Comparison of ENCODE assay signal across 23 mouse cellular contexts in the genomic region with DNA sequence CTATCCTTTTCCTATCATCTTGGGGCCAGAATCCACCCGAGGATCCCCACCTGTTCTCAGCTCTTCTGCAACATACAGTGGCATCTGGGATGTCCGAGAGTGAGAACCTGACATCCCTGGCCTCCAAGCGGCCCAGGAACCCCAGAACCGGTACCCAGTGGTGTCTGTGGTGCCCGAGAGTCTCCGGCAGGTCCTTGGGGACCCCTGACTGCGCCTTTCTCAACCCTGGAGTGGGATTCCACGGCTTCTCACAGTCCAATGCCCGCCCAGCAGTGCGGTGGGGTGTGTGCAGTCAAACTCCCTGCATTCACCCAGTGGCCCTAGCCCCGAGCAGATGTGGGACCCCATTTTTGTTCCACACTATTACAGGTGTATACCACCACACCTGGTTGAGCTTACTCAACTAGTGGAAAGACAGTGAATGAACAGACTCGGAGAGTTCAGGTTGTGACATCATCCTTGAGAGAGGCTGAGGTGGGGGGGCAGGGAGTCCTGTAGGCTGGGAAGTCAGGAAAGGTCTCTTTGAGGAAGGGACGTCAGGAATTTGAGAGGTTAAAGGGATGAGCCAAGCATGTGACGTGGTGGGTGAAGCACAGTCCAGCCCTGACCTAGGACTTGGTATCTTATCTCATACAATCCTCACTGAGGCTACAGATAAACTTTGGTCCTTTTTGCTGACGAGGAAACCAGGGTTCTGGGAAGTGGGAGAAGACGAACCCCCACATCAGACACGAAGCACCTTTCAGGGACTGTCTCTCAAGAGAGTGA.
"Had no signal": no experiment of that assay in that cellular context is flagged by ENCODE, and none has a peak within 500 bp of the region (broad histone marks: within the 10 kb centered on the region; RNA-seq: fewer than 3 reads in every experiment).

No protein-coding gene starts in this region.

- ATAC-seq: intestine, embryonic 15.5 days; liver, embryonic 12.5 days had no signal

- H3K9ac ChIP-seq: intestine, embryonic 15.5 days; limb, embryonic 13.5 days; liver, embryonic 12.5 days; liver, embryonic 15.5 days; lung, embryonic 15.5 days; midbrain, embryonic 12.5 days; neural tube, embryonic 13.5 days; stomach, embryonic 15.5 days had no signal

- H3K27ac ChIP-seq: intestine, embryonic 15.5 days; layer of hippocampus, adult 2 months; limb, embryonic 10.5 days; limb, embryonic 13.5 days; liver, embryonic 12.5 days; liver, embryonic 15.5 days; lung, embryonic 15.5 days; midbrain, embryonic 12.5 days; neural tube, embryonic 13.5 days; stomach, embryonic 15.5 days had no signal

- H3K4me3 ChIP-seq: intestine, embryonic 15.5 days; layer of hippocampus, adult 2 months; limb, embryonic 10.5 days; limb, embryonic 13.5 days; liver, embryonic 12.5 days; liver, embryonic 15.5 days; lung, embryonic 15.5 days; megakaryocyte, embryonic 14.5 days; midbrain, embryonic 12.5 days; myocyte; neural tube, embryonic 13.5 days; stomach, embryonic 15.5 days had no signal

- H3K36me3 ChIP-seq: intestine, embryonic 15.5 days; limb, embryonic 10.5 days; limb, embryonic 13.5 days; liver, embryonic 12.5 days; liver, embryonic 15.5 days; lung, embryonic 15.5 days; midbrain, embryonic 12.5 days; neural tube, embryonic 13.5 days; stomach, embryonic 15.5 days had no signal

- H3K4me2 ChIP-seq: intestine, embryonic 15.5 days; limb, embryonic 13.5 days; liver, embryonic 12.5 days; liver, embryonic 15.5 days; lung, embryonic 15.5 days; midbrain, embryonic 12.5 days; neural tube, embryonic 13.5 days; stomach, embryonic 15.5 days had no signal

- H3K27me3 ChIP-seq: intestine, embryonic 15.5 days; limb, embryonic 13.5 days; liver, embryonic 12.5 days; liver, embryonic 15.5 days; lung, embryonic 15.5 days; neural tube, embryonic 13.5 days; stomach, embryonic 15.5 days had no signal

- DNase-seq: kidney, adult 11 months; kidney, adult 9 months; layer of hippocampus, adult 9-11 months; liver; lung, adult 18-20 months; lung, postnatal 10 days; lung, postnatal 36 days; retina, postnatal 1 day; right cerebral cortex, postnatal 25 days; spleen, adult 18-20 months; thymus, postnatal 25 days had no signal

- H3K4me1 ChIP-seq: intestine, embryonic 15.5 days; limb, embryonic 10.5 days; limb, embryonic 13.5 days; liver, embryonic 12.5 days; liver, embryonic 15.5 days; lung, embryonic 15.5 days; megakaryocyte, embryonic 14.5 days; midbrain, embryonic 12.5 days; neural tube, embryonic 13.5 days; stomach, embryonic 15.5 days had no signal

- H3K9me3 ChIP-seq: intestine, embryonic 15.5 days; limb, embryonic 10.5 days; limb, embryonic 13.5 days; liver, embryonic 12.5 days; liver, embryonic 15.5 days; lung, embryonic 15.5 days; megakaryocyte, embryonic 14.5 days; midbrain, embryonic 12.5 days; neural tube, embryonic 13.5 days; stomach, embryonic 15.5 days had no signal
